Mouse (Mus musculus): Measurements from ENCODE around the gene Rere. TPM values are rescaled to one million over a fixed set of nuclear protein-coding genes. Genes with fewer than 3 reads are reported as not detected.

Rere gene
- polyA plus RNA-seq, 1 experiment: 26.2 TPM

DNA sequence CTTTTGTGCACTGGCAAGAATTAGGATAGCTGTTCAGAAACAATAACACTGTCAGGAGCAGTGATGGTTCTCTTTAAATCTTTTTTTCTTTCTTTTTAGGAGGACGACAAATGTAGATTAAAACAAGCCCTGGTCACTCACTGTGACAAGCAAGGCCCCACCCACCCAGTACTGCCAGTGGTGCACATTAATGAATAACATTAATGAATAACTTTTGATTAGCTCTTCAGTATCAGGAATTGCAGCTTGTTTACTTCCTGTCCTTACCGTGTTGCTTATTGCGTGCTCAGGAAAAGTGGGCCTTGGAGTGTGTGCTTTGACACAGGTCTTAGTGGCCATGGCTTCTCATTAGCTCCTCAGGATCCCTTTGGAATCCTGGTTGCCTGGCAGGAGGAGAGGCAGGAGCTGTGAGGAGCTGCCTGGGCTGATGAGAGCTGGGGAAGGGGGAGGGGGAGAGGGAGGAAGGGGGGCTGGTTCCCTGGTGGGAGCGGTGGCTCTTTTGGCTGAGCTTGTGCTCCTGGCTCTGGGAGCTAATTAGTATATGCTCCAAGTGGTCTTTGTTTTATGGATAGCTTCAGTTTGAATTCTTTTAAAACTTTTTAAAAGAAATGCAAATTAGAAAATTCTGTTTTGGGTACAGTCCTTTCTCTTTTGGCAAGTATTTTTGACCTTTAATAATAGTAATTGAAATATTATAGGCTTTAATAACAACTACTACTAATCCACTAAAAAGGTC lies 65.4 kb downstream of the Rere start:
- no peak overlapping the region for H3K27ac ChIP-seq (ENCODE audit: control insufficient read depth, insufficient read depth, low read depth, low read length)
- H3K4me1 ChIP-seq (ENCODE audit: control insufficient read depth, insufficient read depth, low read length): no peaks in the 10 kb centered on the region
- no peak overlapping the region for H3K4me3 ChIP-seq (ENCODE audit: control insufficient read depth, low read depth, low read length)
- H3K27me3 ChIP-seq (ENCODE audit: control insufficient read depth, insufficient read depth, low read length): no peaks in the 10 kb centered on the region
- no peaks in the 10 kb centered on the region for H3K36me3 ChIP-seq (ENCODE audit: control insufficient read depth, insufficient read depth, low read length)
- TF ChIP-seq CTCF (IDR thresholded peaks at IDR 0.05; ENCODE audit: control insufficient read depth, insufficient read depth, insufficient replicate concordance, low read depth, low read length) (no peak), POLR2A (IDR thresholded peaks at IDR 0.05; ENCODE audit: control insufficient read depth, low read depth, low read length) (no peak)

DNA sequence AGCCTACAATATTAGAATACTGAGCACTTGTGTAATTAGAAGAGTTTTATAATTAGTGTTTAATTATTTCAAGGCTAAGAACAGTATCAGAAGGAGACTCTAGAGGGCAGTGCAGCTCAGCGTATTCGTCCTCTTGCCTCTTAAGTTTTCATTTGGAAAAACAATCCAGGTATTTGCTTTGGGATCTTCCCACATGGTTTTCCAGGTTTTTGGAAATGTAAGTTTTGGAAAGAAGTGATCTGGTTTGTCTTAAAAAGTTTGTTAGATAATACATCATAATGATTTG lies 65.9 kb downstream of the Rere start:
- H3K36me3 ChIP-seq (ENCODE audit: control insufficient read depth, insufficient read depth, low read length): no peaks in the 10 kb centered on the region
- no peak for TF ChIP-seq CTCF (IDR thresholded peaks at IDR 0.05; ENCODE audit: control insufficient read depth, insufficient read depth, insufficient replicate concordance, low read depth, low read length)
- TF ChIP-seq POLR2A (IDR thresholded peaks at IDR 0.05; ENCODE audit: control insufficient read depth, low read depth, low read length): no peak
- H3K27ac ChIP-seq (ENCODE audit: control insufficient read depth, insufficient read depth, low read depth, low read length): no peak overlapping the region
- H3K4me1 ChIP-seq (ENCODE audit: control insufficient read depth, insufficient read depth, low read length): no peaks in the 10 kb centered on the region
- no peak overlapping the region for H3K4me3 ChIP-seq (ENCODE audit: control insufficient read depth, low read depth, low read length)
- no peaks in the 10 kb centered on the region for H3K27me3 ChIP-seq (ENCODE audit: control insufficient read depth, insufficient read depth, low read length)

DNA sequence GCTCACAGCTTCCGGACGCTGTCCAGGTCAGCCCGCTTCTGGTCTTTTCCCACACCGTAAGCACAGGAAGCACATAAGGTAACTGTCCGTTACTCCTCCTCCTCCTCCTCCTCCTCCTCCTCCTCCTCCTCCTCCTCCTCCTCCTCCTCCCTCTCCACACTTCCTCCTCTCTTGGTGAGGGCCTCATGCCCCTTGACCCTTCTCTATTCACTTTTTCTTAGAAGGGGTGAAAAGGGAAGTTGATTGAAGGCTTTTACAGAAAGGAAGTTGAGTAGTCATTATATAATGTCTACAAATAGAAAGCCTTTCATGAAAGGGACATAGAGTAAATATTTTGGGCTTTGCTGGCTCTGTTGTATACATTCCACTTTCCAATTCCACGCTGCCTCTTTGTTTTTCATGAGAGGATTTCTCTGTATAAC lies 68.2 kb downstream of the Rere start:
- no peaks in the 10 kb centered on the region for H3K27me3 ChIP-seq (ENCODE audit: control insufficient read depth, insufficient read depth, low read length)
- no peak overlapping the region for H3K4me3 ChIP-seq (ENCODE audit: control insufficient read depth, low read depth, low read length)
- no peaks in the 10 kb centered on the region for H3K4me1 ChIP-seq (ENCODE audit: control insufficient read depth, insufficient read depth, low read length)
- TF ChIP-seq POLR2A (IDR thresholded peaks at IDR 0.05; ENCODE audit: control insufficient read depth, low read depth, low read length) (no peak), CTCF (IDR thresholded peaks at IDR 0.05; ENCODE audit: control insufficient read depth, insufficient read depth, insufficient replicate concordance, low read depth, low read length) (no peak)
- H3K36me3 ChIP-seq (ENCODE audit: control insufficient read depth, insufficient read depth, low read length): no peaks in the 10 kb centered on the region
- no peak overlapping the region for H3K27ac ChIP-seq (ENCODE audit: control insufficient read depth, insufficient read depth, low read depth, low read length)

DNA sequence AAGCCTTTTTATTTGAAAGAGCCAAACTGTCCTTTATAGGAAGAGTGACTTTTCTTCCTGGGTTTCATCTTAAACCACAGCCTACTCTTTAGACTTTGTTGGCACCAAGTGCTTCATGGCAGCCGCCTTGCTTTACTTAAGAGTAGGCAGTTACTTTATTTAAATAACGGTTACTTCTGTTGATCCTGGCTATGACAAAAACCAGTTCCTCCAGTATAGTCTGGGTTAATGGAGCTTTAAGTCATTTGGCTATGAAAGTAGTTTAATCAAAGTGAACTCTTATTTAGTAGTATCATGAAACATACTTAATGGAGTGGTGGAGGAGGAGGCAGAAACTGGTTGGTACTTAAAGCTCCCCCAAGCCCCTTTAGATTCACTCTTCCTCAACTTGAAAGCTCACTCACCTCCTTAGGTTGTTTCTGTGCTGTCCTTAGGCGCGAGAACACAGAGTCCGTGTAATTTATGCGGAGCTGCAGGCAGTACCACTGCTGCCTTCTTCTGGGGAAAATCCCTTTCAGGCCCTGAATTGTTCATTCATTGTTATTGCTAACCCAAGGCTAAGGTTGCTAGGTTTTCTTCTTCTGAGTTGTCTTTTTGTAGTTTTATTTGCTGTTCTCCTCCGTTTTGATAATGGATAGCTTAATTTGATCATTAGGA lies 70.1 kb downstream of the Rere start:
- no peak for TF ChIP-seq CTCF (IDR thresholded peaks at IDR 0.05; ENCODE audit: control insufficient read depth, insufficient read depth, insufficient replicate concordance, low read depth, low read length)
- TF ChIP-seq POLR2A (IDR thresholded peaks at IDR 0.05; ENCODE audit: control insufficient read depth, low read depth, low read length): no peak
- H3K27ac ChIP-seq (ENCODE audit: control insufficient read depth, insufficient read depth, low read depth, low read length): no peak overlapping the region
- H3K27me3 ChIP-seq (ENCODE audit: control insufficient read depth, insufficient read depth, low read length): no peaks in the 10 kb centered on the region
- H3K36me3 ChIP-seq (ENCODE audit: control insufficient read depth, insufficient read depth, low read length): no peaks in the 10 kb centered on the region
- no peak overlapping the region for H3K4me3 ChIP-seq (ENCODE audit: control insufficient read depth, low read depth, low read length)
- H3K4me1 ChIP-seq (ENCODE audit: control insufficient read depth, insufficient read depth, low read length): no peaks in the 10 kb centered on the region

DNA sequence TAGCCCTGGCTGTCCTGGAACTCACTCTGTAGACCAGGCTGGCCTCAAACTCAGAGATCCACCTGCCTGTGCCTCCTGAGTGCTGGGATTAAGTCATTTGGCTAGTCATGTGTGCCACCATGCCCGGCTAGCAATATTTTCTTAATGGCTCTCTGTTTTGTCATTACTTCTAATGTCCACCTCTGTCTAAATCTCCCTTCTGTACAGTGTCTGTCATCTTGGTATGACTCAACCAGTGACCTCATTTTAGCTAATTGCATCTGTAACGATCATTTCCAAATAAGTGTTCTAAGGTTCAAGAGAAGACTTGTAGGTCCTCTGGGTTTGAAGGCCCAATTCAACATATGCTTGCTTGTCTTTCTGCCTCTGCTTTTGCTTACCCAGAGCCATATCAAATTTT lies 71.3 kb downstream of the Rere start:
- H3K36me3 ChIP-seq (ENCODE audit: control insufficient read depth, insufficient read depth, low read length): no peaks in the 10 kb centered on the region
- no peak overlapping the region for H3K4me3 ChIP-seq (ENCODE audit: control insufficient read depth, low read depth, low read length)
- H3K27ac ChIP-seq (ENCODE audit: control insufficient read depth, insufficient read depth, low read depth, low read length): no peak overlapping the region
- no peaks in the 10 kb centered on the region for H3K27me3 ChIP-seq (ENCODE audit: control insufficient read depth, insufficient read depth, low read length)
- TF ChIP-seq CTCF (IDR thresholded peaks at IDR 0.05; ENCODE audit: control insufficient read depth, insufficient read depth, insufficient replicate concordance, low read depth, low read length): no peak
- TF ChIP-seq POLR2A (IDR thresholded peaks at IDR 0.05; ENCODE audit: control insufficient read depth, low read depth, low read length): no peak
- no peaks in the 10 kb centered on the region for H3K4me1 ChIP-seq (ENCODE audit: control insufficient read depth, insufficient read depth, low read length)

DNA sequence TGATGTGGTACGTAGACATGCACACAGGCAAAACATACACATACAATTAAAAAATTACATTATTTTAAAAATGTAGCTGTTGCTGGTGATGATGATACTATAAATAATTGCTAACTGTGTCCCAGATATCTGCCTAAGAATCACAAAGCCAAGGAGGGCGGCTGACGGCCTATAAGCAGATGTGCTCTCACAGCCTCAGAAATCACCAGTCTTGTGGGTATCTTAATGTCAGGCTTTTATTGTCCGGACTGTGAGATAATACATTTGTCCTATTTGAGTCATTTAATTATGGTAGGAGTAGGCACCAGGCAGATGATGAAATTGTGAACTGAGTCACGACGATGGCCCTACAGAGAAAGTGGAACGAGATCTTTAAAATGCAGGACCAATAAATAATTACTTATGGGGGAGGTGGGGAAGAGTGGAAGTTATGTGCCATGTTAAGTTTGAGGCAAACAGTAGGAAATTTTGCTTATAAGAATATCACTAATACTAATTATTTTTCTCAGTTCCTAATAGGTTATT lies 72.0 kb downstream of the Rere start:
- no peaks in the 10 kb centered on the region for H3K4me1 ChIP-seq (ENCODE audit: control insufficient read depth, insufficient read depth, low read length)
- H3K36me3 ChIP-seq (ENCODE audit: control insufficient read depth, insufficient read depth, low read length): no peaks in the 10 kb centered on the region
- no peak for TF ChIP-seq POLR2A (IDR thresholded peaks at IDR 0.05; ENCODE audit: control insufficient read depth, low read depth, low read length)
- TF ChIP-seq CTCF (IDR thresholded peaks at IDR 0.05; ENCODE audit: control insufficient read depth, insufficient read depth, insufficient replicate concordance, low read depth, low read length): no peak
- no peaks in the 10 kb centered on the region for H3K27me3 ChIP-seq (ENCODE audit: control insufficient read depth, insufficient read depth, low read length)
- H3K27ac ChIP-seq (ENCODE audit: control insufficient read depth, insufficient read depth, low read depth, low read length): no peak overlapping the region
- no peak overlapping the region for H3K4me3 ChIP-seq (ENCODE audit: control insufficient read depth, low read depth, low read length)

DNA sequence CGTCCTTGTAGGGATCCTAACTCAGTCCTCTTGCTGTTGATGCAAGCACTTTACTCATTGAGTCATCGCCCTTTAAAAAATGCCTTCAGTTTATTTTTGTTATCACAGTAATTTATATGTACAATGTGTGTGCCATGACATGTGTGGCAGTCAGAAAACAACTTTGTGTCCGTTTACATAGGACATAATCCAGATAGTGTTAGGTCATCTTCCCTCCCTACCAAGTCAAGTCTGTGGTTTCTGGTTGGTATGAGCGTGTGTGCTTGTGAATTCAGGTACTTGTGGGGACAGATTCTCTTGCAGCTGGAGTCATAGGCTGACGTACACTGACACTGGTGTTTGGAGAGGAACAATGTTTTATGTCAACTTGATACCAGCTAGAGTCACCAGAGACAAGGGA lies 74.4 kb downstream of the Rere start:
- H3K36me3 ChIP-seq (ENCODE audit: control insufficient read depth, insufficient read depth, low read length): no peaks in the 10 kb centered on the region
- no peak overlapping the region for H3K4me3 ChIP-seq (ENCODE audit: control insufficient read depth, low read depth, low read length)
- no peaks in the 10 kb centered on the region for H3K27me3 ChIP-seq (ENCODE audit: control insufficient read depth, insufficient read depth, low read length)
- TF ChIP-seq CTCF (IDR thresholded peaks at IDR 0.05; ENCODE audit: control insufficient read depth, insufficient read depth, insufficient replicate concordance, low read depth, low read length): no peak
- no peak for TF ChIP-seq POLR2A (IDR thresholded peaks at IDR 0.05; ENCODE audit: control insufficient read depth, low read depth, low read length)
- no peak overlapping the region for H3K27ac ChIP-seq (ENCODE audit: control insufficient read depth, insufficient read depth, low read depth, low read length)
- H3K4me1 ChIP-seq (ENCODE audit: control insufficient read depth, insufficient read depth, low read length): no peaks in the 10 kb centered on the region
